Mouse (Mus musculus) kidney, embryonic 16.5 days (tissue): ENCODE data around the gene Neurog1. TPM values are rescaled to one million over a fixed set of nuclear protein-coding genes. Genes with fewer than 3 reads are reported as not detected.

Experiments
- ATAC-seq: fragments of 200-750 bp; cut with Nextera tagmentation; 2 replicates; pipeline ENCODE4 v1.8.0; 2017; ENCODE audit warnings: moderate TSS enrichment; ENCODE audit not compliant: low FRiP score, low TSS enrichment
- H3K27ac ChIP-seq: fragments of 300-500 bp; sonication (generic); 2 replicates; pipeline ENCODE4 v1.5.1; 2014; ENCODE audit warnings: low read length
- H3K27me3 ChIP-seq: fragments of 300-500 bp; sonication (generic); 2 replicates; pipeline ENCODE4 v1.6.1; 2014; ENCODE audit warnings: low read length, control low read depth, mixed read lengths; ENCODE audit not compliant: insufficient read depth
- H3K36me3 ChIP-seq: fragments of 300-500 bp; sonication (generic); 2 replicates; pipeline ENCODE4 v1.6.1; 2014; ENCODE audit warnings: low read length, control low read depth, mixed read lengths; ENCODE audit not compliant: insufficient read depth
- H3K4me1 ChIP-seq: fragments of 300-500 bp; sonication (generic); 2 replicates; pipeline ENCODE4 v1.6.1; 2014; ENCODE audit warnings: low read length, control low read depth, mixed read lengths; ENCODE audit not compliant: insufficient read depth
- H3K4me2 ChIP-seq: fragments of 300-500 bp; sonication (generic); replicated peaks from 2 replicates; pipeline ENCODE4 v1.6.1; 2014; ENCODE audit warnings: low read depth, low read length
- H3K4me3 ChIP-seq: fragments of 300-500 bp; sonication (generic); 2 replicates; pipeline ENCODE4 v1.5.1; 2014; ENCODE audit warnings: mild to moderate bottlenecking, low read length
- H3K9ac ChIP-seq: fragments of 300-500 bp; sonication (generic); replicated peaks from 2 replicates; pipeline ENCODE4 v1.6.1; 2014; ENCODE audit warnings: low read length
- H3K9me3 ChIP-seq: fragments of 300-500 bp; sonication (generic); 2 replicates; pipeline ENCODE4 v1.6.1; 2016; ENCODE audit warnings: low read length, control low read depth
- WGBS: fragments of 180-500 bp; shearing (Covaris S2); extraction: QIAGEN DNeasy Blood & Tissue Kit; methylation state at CpG from one replicate; pipeline ENCODE4 v1.1.7; 2014; 5-methylcytosine and 5-hydroxymethylcytosine counted together
- polyA plus RNA-seq: library from polyadenylated mRNA; unstranded; fragments of >200 nt; fragmentation: Nextera tagmentation; extraction: Ambion mirVana; gene quantifications from 2 replicates; pipeline ENCODE4 v1.2.1, GENCODE M21; 2015

Neurog1 gene
- polyA plus RNA-seq, 1 experiment from 2014 or later, result not detected

DNA sequence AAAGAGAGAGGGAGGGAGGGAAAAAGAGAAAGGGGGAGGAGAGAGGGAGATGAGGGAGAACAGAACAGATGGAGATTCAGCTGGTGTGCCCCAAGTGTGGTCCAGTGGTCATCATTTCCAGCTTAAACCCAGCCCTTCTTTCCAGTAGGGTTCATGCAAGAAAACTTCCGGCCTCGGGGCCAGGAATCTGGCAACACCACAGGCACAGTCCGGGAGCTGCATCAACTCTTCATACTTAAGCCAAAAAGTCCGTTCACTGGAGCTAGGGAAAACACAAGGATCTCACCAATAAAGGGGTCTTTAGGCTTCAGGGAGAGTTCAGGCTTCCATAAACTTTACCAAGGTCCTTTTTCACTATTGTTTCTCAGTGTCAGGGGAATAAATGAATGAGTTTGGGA lies 29.1 kb downstream of the Neurog1 start:
- H3K36me3 ChIP-seq, result no peaks in the 10 kb centered on the region
- H3K4me2 ChIP-seq, result no peak overlapping the region
- no peak overlapping the region for H3K9ac ChIP-seq
- no peak overlapping the region for H3K27ac ChIP-seq
- WGBS, result 5% methylated on average over 4 of the region's 4 CpGs
- no peak for ATAC-seq
- no peak overlapping the region for H3K4me3 ChIP-seq
- peaks cover 65% of the 10 kb centered on the region for H3K27me3 ChIP-seq
- no peaks in the 10 kb centered on the region for H3K9me3 ChIP-seq
- peaks cover 14% of the 10 kb centered on the region for H3K4me1 ChIP-seq

DNA sequence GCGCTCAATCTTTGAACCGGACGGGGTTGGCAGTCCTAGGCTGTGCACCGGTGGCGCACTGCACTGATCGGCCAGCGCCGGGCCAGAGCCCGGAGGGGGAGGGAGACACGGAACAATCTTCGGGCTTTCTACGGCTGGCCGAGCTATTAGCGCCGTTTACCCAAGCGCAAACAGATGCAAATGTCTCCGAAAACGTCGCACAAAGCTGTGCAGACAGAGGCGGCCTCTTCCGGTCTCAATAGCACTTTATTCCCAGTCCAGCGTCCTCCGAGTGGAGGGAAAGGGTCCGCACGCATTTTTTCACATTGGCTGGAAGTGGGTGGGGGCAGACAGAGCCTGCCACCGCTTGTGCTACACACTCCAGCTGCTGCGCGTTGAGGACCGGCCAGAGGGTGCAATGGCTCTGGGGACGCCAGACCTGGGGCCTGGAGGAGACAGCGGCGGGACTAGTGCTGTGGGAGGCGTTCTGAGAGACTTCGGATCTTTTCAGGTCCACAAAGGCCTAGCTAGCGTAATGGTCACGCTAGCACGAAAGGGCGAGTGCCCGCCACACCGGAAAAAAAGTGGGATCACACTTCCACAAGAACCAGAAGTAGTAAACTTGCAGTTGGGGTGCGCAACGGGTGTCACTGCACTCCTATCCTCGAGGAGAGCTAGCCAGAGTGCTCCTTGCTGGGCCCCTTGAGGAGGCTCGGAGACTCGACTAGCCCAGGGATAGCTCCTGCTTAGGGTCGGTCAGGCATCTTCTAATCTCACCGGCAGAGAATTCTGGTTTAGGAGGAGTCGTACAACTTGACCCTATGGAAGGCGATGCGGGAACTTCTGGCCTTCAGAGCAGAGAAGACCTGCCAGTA lies 29.7 kb downstream of the Neurog1 start:
- no peaks in the 10 kb centered on the region for H3K9me3 ChIP-seq
- WGBS, result 3% methylated on average over 50 of the region's 50 CpGs
- ATAC-seq, result peak; percentile 65
- H3K4me1 ChIP-seq, result peaks cover 14% of the 10 kb centered on the region
- peak overlapping the region; percentile 19; the same call in 1 of the 2 replicates for H3K27ac ChIP-seq
- peak overlapping the region; percentile 45 for H3K4me3 ChIP-seq
- H3K9ac ChIP-seq, result peak overlapping the region; percentile 9; the same call in 1 of the 2 replicates
- H3K36me3 ChIP-seq, result no peaks in the 10 kb centered on the region
- H3K4me2 ChIP-seq, result peak overlapping the region; percentile 74
- H3K27me3 ChIP-seq, result peaks cover 59% of the 10 kb centered on the region

DNA sequence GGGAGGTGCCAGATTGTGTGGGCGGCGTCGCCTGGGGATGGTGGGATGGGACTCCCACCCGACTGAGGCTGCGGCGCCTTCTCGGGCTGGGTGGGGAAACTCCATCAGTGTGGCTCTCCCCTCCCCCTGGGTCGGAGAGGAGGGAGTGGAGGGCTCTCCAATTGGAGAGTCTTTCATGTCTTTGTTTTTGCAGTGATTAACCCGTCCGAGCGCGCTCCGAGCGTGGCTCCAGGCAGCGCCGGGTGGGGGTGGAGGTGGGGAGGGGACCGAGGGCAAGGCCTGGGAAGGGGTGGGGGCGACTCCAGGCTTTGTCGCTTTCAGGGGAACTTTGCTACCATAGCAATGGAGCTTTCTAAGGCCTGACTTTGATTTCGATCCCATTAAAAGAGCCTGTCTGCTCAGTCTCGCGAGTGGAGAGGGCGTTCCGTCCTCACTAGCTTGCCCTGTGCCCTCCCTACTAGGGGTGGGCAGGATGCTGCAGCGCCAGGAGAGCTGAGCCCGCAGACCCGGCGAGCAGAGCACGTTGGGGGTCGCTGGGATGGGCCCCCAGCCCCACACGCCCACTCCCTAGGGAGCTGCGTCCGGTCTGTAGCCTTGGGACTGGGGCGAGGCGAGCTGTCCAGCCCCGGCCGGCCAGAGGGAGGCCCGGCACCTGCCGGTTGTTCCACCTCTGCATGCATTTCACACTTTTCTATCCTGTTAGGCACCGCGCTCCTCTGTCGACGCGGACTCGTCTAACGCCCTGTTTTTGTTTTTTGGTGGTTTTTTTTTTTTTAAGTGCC lies 30.6 kb downstream of the Neurog1 start:
- WGBS, result under 1% methylated on average over 45 of the region's 46 CpGs
- H3K4me2 ChIP-seq, result peak overlapping the region; percentile 74
- ATAC-seq, result peak; percentile 75
- H3K4me1 ChIP-seq, result peaks cover 14% of the 10 kb centered on the region
- H3K27me3 ChIP-seq, result peaks cover 61% of the 10 kb centered on the region
- peak overlapping the region; percentile 19 for H3K27ac ChIP-seq
- no peaks in the 10 kb centered on the region for H3K36me3 ChIP-seq
- peak overlapping the region; percentile 9; the same call in 1 of the 2 replicates for H3K9ac ChIP-seq
- no peaks in the 10 kb centered on the region for H3K9me3 ChIP-seq
- H3K4me3 ChIP-seq, result peak overlapping the region; percentile 45

- Histone ChIP-seq H3K9me3 (no peaks in the 10 kb centered on the region), H3K9ac (no peak overlapping the region), H3K4me1 (peaks cover 14% of the 10 kb centered on the region), H3K27ac (no peak overlapping the region), H3K36me3 (no peaks in the 10 kb centered on the region), H3K4me3 (no peak overlapping the region), H3K27me3 (peaks cover 46% of the 10 kb centered on the region), H3K4me2 (no peak overlapping the region)
- 69% methylated on average over 9 of the region's 9 CpGs for WGBS
- no peak for ATAC-seq
Observed at GRCm38 (mm10) chr13:56219254-56219653, 32.7 kb downstream of the Neurog1 start.

DNA sequence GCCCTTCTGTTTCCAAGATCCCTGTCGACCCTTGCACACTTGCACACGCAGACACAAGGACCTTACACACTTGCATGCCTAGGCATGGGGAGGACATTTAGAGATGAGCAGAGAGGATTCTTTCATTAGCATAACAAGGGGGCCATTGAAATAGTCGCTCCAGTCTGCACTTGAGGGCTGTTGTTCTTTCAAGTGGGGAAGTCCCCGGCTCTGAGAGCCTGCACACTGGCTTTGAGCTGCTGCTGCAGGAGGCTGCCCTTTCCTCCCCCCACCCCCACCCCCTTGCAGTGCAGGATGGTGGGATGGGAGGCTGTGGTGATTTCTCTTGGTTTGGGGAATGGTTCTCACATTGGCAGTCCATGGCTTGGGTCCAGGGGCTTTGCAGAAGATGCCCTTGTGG lies 35.9 kb downstream of the Neurog1 start:
- Histone ChIP-seq H3K4me2 (no peak overlapping the region), H3K4me3 (no peak overlapping the region), H3K27me3 (peaks cover 15% of the 10 kb centered on the region), H3K9ac (no peak overlapping the region), H3K4me1 (no peaks in the 10 kb centered on the region; the same call in 1 of the 2 replicates), H3K27ac (no peak overlapping the region), H3K9me3 (0 out of 2 replicates have a peak, but pooled peaks cover under 1% of the 10 kb centered on the region), H3K36me3 (no peaks in the 10 kb centered on the region)
- no peak for ATAC-seq
- 37% methylated on average over 4 of the region's 4 CpGs for WGBS

DNA sequence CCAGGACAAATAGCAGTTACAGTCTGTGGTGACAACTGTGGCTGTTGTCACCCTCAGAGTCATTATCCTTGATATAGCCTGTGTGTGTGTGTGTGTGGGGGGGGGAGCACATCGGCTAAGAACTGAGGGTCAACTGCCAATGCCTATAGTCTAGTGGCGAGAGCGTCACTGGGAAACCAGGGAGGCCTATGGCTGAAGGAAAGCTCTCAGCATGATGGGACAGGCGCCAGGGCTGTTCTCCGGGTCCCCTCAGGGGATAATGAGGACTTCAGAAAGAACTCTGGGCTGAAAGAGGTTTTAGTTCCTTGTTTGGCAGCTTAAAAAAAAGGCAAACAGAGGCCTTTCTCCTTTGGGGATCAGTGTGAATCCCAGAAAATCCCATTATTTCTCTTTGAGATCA lies 37.3 kb downstream of the Neurog1 start:
- Histone ChIP-seq H3K9me3 (0 out of 2 replicates have a peak, but pooled peaks cover 3% of the 10 kb centered on the region), H3K36me3 (no peaks in the 10 kb centered on the region), H3K4me1 (no peaks in the 10 kb centered on the region), H3K9ac (no peak overlapping the region), H3K4me3 (no peak overlapping the region), H3K4me2 (no peak overlapping the region), H3K27me3 (peaks cover 11% of the 10 kb centered on the region), H3K27ac (no peak overlapping the region)
- WGBS, result 58% methylated on average over 5 of the region's 5 CpGs
- no peak for ATAC-seq

DNA sequence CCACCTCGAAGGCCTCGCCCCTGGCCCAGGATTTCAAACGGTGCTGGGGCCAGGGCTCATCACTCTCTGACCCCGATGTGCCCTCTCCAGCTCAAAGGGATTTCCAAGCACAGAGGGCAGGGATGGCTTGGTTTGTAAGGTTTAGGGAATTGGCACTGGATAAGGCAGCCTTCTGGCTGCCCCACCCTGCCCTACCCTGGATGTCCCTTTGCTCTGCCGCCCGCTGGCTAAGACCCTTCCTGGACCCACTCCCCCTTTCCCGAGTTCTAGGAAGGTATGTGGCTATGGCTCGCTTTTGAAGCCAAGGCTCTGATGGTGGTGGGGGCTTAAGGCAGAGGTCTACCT lies 42.9 kb downstream of the Neurog1 start:
- Histone ChIP-seq H3K4me3 (peak overlapping the region; percentile 31), H3K4me1 (peaks cover 14% of the 10 kb centered on the region; the same call in 1 of the 2 replicates), H3K36me3 (no peaks in the 10 kb centered on the region), H3K9me3 (0 out of 2 replicates have a peak, but pooled peaks cover 3% of the 10 kb centered on the region), H3K9ac (peak overlapping the region; percentile 49; the same call in 1 of the 2 replicates), H3K4me2 (peak overlapping the region; percentile 53), H3K27me3 (peaks cover 8% of the 10 kb centered on the region; the same call in 1 of the 2 replicates), H3K27ac (no peak overlapping the region)
- WGBS, result 21% methylated on average over 8 of the region's 8 CpGs
- ATAC-seq, result no peak; the same call in 1 of the 2 replicates

- peak overlapping the region; percentile 53 for H3K4me2 ChIP-seq
- 6% methylated on average over 35 of the region's 35 CpGs for WGBS
- 0 out of 2 replicates have a peak, but pooled peaks cover 3% of the 10 kb centered on the region for H3K9me3 ChIP-seq
- H3K4me1 ChIP-seq, result peaks cover 14% of the 10 kb centered on the region; the same call in 1 of the 2 replicates
- ATAC-seq, result peak; percentile 59; the same call in 1 of the 2 replicates
- H3K27me3 ChIP-seq, result peaks cover 8% of the 10 kb centered on the region; the same call in 1 of the 2 replicates
- H3K27ac ChIP-seq, result no peak overlapping the region
- H3K4me3 ChIP-seq, result peak overlapping the region; percentile 31
- peak overlapping the region; percentile 49; the same call in 1 of the 2 replicates for H3K9ac ChIP-seq
- no peaks in the 10 kb centered on the region for H3K36me3 ChIP-seq
Observed at GRCm38 (mm10) chr13:56208225-56209066, 43.5 kb downstream of the Neurog1 start.
